Comparison of ENCODE assay signal across 14 mouse cellular contexts in genomic region chr2:113398872-113399271, GRCm38 (mm10).
DNase-seq lines count a peak whose midpoint lies in the region; ATAC-seq and TF ChIP-seq lines count a peak whose summit lies in the region.
"Had no signal": no experiment of that assay in that cellular context is flagged by ENCODE, and none has a peak within 500 bp of the region (broad histone marks: within the 10 kb centered on the region; RNA-seq: fewer than 3 reads in every experiment).

No protein-coding gene starts in this region.

- H3K9ac ChIP-seq in lung, embryonic 14.5 days: no peak overlapping the region
- H3K9ac ChIP-seq: embryonic facial prominence, embryonic 15.5 days; hindbrain, embryonic 13.5 days; midbrain, embryonic 13.5 days; neural tube, embryonic 12.5 days had no signal

- TF ChIP-seq CTCF in kidney, adult 2 months (conservative IDR thresholded peaks at IDR 0.05; ENCODE audit: insufficient read depth, insufficient read length, low read depth, low read length): no peak
- TF ChIP-seq CTCF in lung, embryonic 14.5 days (IDR thresholded peaks at IDR 0.05; ENCODE audit: low read depth): peak; percentile 13; the same call in 1 of the 2 replicates
- TF ChIP-seq CTCF in bone marrow macrophage, adult 2 months (IDR thresholded peaks at IDR 0.05; ENCODE audit: low read depth, low read length): no peak

- no peak overlapping the region for H3K4me2 ChIP-seq in lung, embryonic 14.5 days
- H3K4me2 ChIP-seq: embryonic facial prominence, embryonic 15.5 days; hindbrain, embryonic 13.5 days; midbrain, embryonic 13.5 days; neural tube, embryonic 12.5 days had no signal

- WGBS in kidney, adult 2 months: 75% methylated on average over 7 of the region's 7 CpGs
- 64% methylated on average over 7 of the region's 7 CpGs for WGBS in lung, embryonic 14.5 days
- WGBS in macrophage (ENCODE audit: missing documents): 68% methylated on average over 7 of the region's 7 CpGs

- TF ChIP-seq POLR2A in kidney, adult 2 months (IDR thresholded peaks at IDR 0.05; ENCODE audit: low read depth, low read length): no peak
- TF ChIP-seq POLR2A in bone marrow macrophage, adult 2 months (IDR thresholded peaks at IDR 0.05; ENCODE audit: borderline replicate concordance, low read depth, low read length): no peak

- H3K4me3 ChIP-seq in kidney, adult 2 months (ENCODE audit: insufficient read depth, low read depth, low read length): no peak overlapping the region
- no peak overlapping the region for H3K4me3 ChIP-seq in lung, embryonic 14.5 days (ENCODE audit: low read depth, low read length)
- no peak overlapping the region for H3K4me3 ChIP-seq in bone marrow macrophage, adult 2 months (ENCODE audit: insufficient read depth, low read length)
- H3K4me3 ChIP-seq in macrophage (ENCODE audit: inconsistent target): no peak overlapping the region
- H3K4me3 ChIP-seq: embryonic facial prominence, embryonic 15.5 days; hindbrain, embryonic 13.5 days; midbrain, embryonic 13.5 days; neural tube, embryonic 12.5 days had no signal

- no peaks in the 10 kb centered on the region for H3K9me3 ChIP-seq in lung, embryonic 14.5 days (ENCODE audit: low read depth, low read length)
- H3K9me3 ChIP-seq: embryonic facial prominence, embryonic 15.5 days; hindbrain, embryonic 13.5 days; midbrain, embryonic 13.5 days; neural tube, embryonic 12.5 days had no signal

- peak; percentile 32 for DNase-seq in kidney, adult 2 months
- no peak for DNase-seq in kidney, postnatal 25 days
- peak; percentile 54 for DNase-seq in lung, embryonic 14.5 days
- DNase-seq in lung, postnatal 4 days: no peak
- DNase-seq in adrenal gland, adult (ENCODE audit: inconsistent age in 2 of 2, low spot score in 1 of 2): no peak
- DNase-seq: adrenal gland, postnatal 10 days; lung, postnatal 10 days; right cerebral cortex, postnatal 4 days had no signal

- H3K27me3 ChIP-seq in kidney, adult 2 months (replicated peaks; ENCODE audit: control insufficient read depth, insufficient read depth, low read length): no peaks in the 10 kb centered on the region
- H3K27me3 ChIP-seq in lung, embryonic 14.5 days (ENCODE audit: insufficient read depth, low read length): no peaks in the 10 kb centered on the region
- H3K27me3 ChIP-seq: embryonic facial prominence, embryonic 15.5 days; hindbrain, embryonic 13.5 days; midbrain, embryonic 13.5 days; neural tube, embryonic 12.5 days had no signal

- ATAC-seq in lung, embryonic 14.5 days (ENCODE audit: insufficient read depth): no peak
- ATAC-seq: midbrain, embryonic 13.5 days had no signal

- H3K27ac ChIP-seq in kidney, adult 2 months (ENCODE audit: insufficient read depth, low read depth, low read length): no peak overlapping the region
- H3K27ac ChIP-seq in lung, embryonic 14.5 days (ENCODE audit: low read depth): no peak overlapping the region
- H3K27ac ChIP-seq in bone marrow macrophage, adult 2 months (ENCODE audit: insufficient read depth, low read depth, low read length): peak overlapping the region; percentile 96
- H3K27ac ChIP-seq in macrophage: peak overlapping the region; percentile 95
- H3K27ac ChIP-seq: embryonic facial prominence, embryonic 15.5 days; hindbrain, embryonic 13.5 days; midbrain, embryonic 13.5 days; neural tube, embryonic 12.5 days had no signal

- H3K36me3 ChIP-seq in kidney, adult 2 months (ENCODE audit: control insufficient read depth, insufficient read depth, low read length): no peaks in the 10 kb centered on the region
- H3K36me3 ChIP-seq in lung, embryonic 14.5 days (ENCODE audit: insufficient read depth): no peaks in the 10 kb centered on the region
- H3K36me3 ChIP-seq in macrophage (ENCODE audit: inconsistent target): no peaks in the 10 kb centered on the region
- H3K36me3 ChIP-seq: embryonic facial prominence, embryonic 15.5 days; hindbrain, embryonic 13.5 days; midbrain, embryonic 13.5 days; neural tube, embryonic 12.5 days had no signal

- H3K4me1 ChIP-seq in kidney, adult 2 months (ENCODE audit: control insufficient read depth, insufficient read depth, low read length): peaks cover 18% of the 10 kb centered on the region
- peaks cover 8% of the 10 kb centered on the region for H3K4me1 ChIP-seq in lung, embryonic 14.5 days (ENCODE audit: insufficient read depth)
- peaks cover 42% of the 10 kb centered on the region for H3K4me1 ChIP-seq in bone marrow macrophage, adult 2 months (ENCODE audit: control insufficient read depth, insufficient read depth, low read length)

- H3K79me2 ChIP-seq in macrophage (ENCODE audit: inconsistent target): no peaks in the 10 kb centered on the region

Comparison
In these comparisons a context has a peak if more than half of its experiments do, and no peak if none do; other contexts are left out.
1. DNase-seq: peak in kidney, adult 2 months (single experiment) and lung, embryonic 14.5 days (single experiment); none in kidney, postnatal 25 days (0 of 2), lung, postnatal 4 days (0 of 2) and adrenal gland, adult (0 of 2).
2. H3K27ac ChIP-seq: peak in bone marrow macrophage, adult 2 months (single experiment) and macrophage (single experiment); none in kidney, adult 2 months (single experiment) and lung, embryonic 14.5 days (single experiment).